Mouse (Mus musculus): Measurements from ENCODE around the gene Olfr796.

Gene Olfr796

DNA sequence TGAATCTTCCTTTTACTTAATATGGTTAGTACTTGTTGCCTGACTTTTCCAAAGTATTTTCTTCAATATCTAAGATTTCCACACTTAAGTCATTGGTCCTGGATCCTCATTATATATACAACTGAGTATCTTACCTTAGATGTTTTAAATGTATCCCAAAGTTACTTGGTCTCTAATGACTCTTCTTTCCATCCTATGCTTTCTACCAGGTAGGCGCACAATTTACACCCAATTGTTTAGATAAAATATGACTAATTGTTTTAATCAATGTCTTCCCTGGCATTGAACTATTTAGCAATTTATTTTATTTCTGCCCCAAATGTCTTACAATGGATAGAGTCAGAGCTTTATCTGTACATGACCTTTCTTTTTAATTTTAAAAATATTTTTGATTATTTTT, at the start of gene Olfr796:
Gene Olfr796, minus strand, starts transcription at position 101 of the 400 bp plus-strand sequence.
- DNase-seq (ENCODE audit: low spot score): no peak

DNA sequence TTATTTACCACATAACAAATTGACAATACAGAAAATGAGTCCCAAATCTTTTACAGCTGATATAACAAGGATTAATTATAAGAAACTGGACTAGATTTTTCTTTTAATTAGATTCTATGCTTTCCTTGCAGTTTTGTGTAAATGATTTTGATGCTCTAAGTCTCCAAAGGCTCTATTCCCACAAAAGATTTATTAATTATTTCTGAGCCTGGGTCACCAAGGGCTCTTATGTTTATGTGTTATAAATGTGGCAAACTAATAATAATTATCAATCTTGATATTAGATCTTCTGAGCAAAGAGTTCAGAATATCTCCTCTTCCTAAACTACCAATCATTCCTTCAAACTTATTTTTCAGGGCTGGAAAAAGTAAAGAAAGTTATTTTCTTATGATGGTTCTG, 45.0 kb upstream of the Olfr796 start, which contains the start of gene Olfr800:
Gene Olfr800, plus strand, starts transcription at position 301 of the 400 bp plus-strand sequence.
- no peak for DNase-seq (ENCODE audit: low spot score)

DNA sequence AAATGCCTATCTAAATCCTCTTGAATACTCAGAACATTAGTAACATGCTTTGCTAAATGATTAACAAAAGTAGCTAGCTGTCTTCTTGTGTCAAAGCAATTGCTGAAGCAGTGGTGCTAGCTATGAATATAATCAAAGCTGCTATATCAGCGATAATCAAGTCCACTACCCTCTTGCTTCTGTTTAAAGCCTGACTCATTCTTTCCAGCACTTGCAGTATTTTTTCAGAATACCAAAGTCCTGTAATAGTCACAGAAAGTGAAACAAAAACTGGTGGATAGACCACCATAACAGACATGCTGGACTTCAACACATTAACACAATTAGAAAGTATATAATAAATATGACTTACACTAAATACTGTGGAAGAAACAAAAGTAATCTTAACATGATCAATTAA, 39.4 kb upstream of the Olfr796 start:
- no peak for DNase-seq (ENCODE audit: low spot score)

DNA sequence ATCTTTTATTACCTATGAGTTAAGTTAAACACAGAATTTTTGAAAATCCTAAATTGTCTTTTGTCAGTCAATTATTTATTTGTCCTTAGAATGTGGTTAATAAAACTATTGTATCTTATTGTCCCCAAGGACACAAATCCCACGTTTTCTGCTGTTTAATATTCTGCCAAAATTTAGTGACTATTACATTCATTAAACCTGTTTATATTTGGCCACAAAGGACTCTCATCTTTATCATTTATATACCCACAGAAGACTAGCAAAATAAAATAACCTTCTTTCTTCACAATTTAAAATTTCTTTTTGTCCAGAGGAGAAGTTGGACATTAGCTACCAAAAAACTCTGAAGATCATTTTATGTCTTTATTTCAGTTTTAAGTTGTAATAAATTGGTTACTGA, 24.8 kb upstream of the Olfr796 start, which contains the start of gene Olfr799:
Gene Olfr799, plus strand, starts transcription at position 301 of the 400 bp plus-strand sequence.
- DNase-seq (ENCODE audit: low spot score): no peak

DNA sequence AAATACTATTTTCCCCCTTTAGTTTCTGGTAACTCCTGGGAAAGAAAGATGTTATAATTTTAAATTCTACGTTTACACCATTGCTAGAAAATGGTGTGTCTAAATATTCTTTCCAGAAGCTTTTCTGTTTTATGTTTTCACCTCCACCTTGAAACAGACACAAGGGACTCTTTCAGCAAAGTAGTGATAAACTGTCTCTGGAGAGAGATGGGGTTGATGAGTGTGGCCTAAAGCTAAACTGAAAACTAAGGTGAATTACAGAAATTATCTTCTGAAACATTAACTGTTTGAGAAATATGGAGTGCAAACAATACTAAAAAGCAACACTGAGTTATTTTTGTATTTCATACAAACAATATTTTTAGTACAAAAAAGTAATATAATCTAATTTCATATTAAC, 15.5 kb upstream of the Olfr796 start, which contains the start of gene Olfr798:
Gene Olfr798, minus strand, starts transcription at position 101 of the 400 bp plus-strand sequence.
- DNase-seq (ENCODE audit: low spot score): no peak

DNA sequence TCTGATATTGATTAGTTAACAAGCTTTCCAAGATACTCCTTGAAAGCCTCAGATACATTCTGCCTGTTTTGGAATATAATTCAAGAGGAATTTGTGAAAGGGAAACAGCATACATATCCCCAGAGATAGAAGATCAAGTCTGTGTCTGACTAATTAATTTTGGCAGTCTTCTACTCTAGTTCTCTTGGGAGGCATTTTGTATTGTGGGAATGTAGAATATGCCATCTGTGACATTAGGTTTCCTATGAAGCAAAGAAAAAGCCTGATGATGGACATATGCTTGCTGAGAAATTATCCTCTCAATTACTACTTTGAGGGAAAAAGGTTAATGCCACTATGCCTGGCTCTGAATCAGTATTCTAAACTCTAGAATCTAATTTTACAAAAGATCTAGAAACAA, 10.9 kb upstream of the Olfr796 start:
- no peak for DNase-seq (ENCODE audit: low spot score)

DNA sequence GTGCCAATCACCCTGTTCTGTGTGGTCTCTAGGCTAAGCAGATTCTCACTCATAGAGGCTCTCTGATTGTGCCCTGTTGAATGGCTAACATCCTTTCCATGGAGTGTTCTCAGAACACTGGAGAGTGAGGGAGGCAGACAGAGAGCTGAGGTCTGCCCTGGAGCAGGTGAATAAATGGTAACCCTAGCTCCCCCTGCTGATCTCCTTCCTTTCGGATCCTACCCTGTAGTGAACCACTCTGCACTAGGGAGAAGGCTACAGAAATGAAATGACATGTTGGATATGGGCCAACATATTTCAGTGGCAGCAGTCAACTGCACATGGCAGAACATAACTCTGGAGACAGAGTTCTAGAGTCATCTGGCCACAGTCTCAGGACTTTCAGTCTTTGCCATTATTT, 9.4 kb upstream of the Olfr796 start:
- DNase-seq (ENCODE audit: low spot score): no peak

DNA sequence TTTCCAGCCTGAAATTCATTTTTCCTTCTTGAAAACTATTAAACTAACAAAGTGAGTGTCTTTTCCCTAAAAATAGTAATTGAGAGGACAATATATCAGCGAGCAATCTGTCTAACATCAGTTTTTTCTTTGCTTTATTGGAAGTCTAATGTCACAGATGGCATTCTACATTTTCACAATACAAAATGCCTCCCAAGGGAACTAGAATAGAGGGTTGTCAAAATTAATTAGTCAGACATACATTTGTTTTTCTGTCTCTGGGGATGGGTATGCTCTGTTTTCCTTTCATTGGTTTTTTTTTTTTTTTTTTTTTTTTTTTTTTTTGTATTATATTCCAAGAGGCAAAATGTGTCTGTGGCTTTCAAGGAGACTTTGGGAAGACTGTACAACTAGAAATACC, 35.3 kb downstream of the Olfr796 start:
- DNase-seq (ENCODE audit: low spot score): no peak

DNA sequence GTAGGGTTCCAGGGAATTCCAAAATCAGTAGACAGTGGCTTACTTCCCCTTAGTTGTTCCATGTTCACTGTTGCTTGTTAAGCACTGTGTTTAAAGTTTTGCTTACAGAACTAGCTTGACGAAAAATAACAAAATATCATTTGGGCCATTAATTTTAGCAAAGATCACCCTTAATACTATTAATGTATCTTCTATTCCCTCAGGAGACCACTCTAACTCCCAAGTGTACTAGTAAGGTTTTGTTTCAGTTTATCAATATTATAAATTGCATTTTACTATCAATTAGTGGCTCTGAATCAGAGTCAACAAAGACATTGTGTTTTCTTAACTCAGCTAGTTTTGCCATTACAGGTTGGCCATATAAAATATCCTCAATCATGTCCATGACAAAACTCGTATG, 45.0 kb downstream of the Olfr796 start, which contains the start of gene Olfr794:
Gene Olfr794, plus strand, starts transcription at position 301 of the 400 bp plus-strand sequence.
- no peak for DNase-seq (ENCODE audit: low spot score)

All from MN1 (cell line).